Mouse (Mus musculus) liver, postnatal 0 days (tissue): ENCODE data around the gene Cmtr1. TPM values are rescaled to one million over a fixed set of nuclear protein-coding genes. Genes with fewer than 3 reads are reported as not detected.
A peak's percentile ranks its signal among the peaks of the same experiment; 100 is the strongest.

Experiments used
- ATAC-seq: fragments of 200-750 bp; cut with Nextera tagmentation; 2 replicates; pipeline ENCODE4 v1.8.0; 2017; ENCODE audit warnings: mild to moderate bottlenecking, moderate library complexity
- DNase-seq: peaks from one replicate; pipeline ENCODE4 v3.0.0-alpha.2; 2016
- H3K27ac ChIP-seq: fragments of 300-500 bp; sonication (generic); 2 replicates; pipeline ENCODE4 v1.5.1; 2014; ENCODE audit warnings: antibody characterized with exemption, moderate library complexity, mild to moderate bottlenecking, low read depth
- H3K27me3 ChIP-seq: fragments of 300-500 bp; sonication (generic); 2 replicates; pipeline ENCODE4 v1.6.1; 2014; ENCODE audit warnings: low read length, control low read depth, mixed read lengths; ENCODE audit not compliant: insufficient read depth
- H3K36me3 ChIP-seq: fragments of 300-500 bp; sonication (generic); replicated peaks from 2 replicates; pipeline ENCODE4 v1.6.1; 2014; ENCODE audit warnings: mild to moderate bottlenecking, control low read depth, low read length, moderate library complexity, mixed read lengths; ENCODE audit not compliant: insufficient read depth
- H3K4me1 ChIP-seq: fragments of 300-500 bp; sonication (generic); 2 replicates; pipeline ENCODE4 v1.6.1; 2014; ENCODE audit warnings: antibody characterized with exemption, mild to moderate bottlenecking, control low read depth; ENCODE audit not compliant: insufficient read depth
- H3K4me2 ChIP-seq: fragments of 300-500 bp; sonication (generic); 2 replicates; pipeline ENCODE4 v1.6.1; 2014; ENCODE audit warnings: low read depth, mild to moderate bottlenecking, low read length, moderate library complexity, mixed read lengths
- H3K4me3 ChIP-seq: fragments of 300-500 bp; sonication (generic); 2 replicates; pipeline ENCODE4 v1.5.1; 2014; ENCODE audit warnings: low read depth, low read length
- H3K9ac ChIP-seq: fragments of 300-500 bp; sonication (generic); replicated peaks from 2 replicates; pipeline ENCODE4 v1.6.1; 2014; ENCODE audit warnings: mild to moderate bottlenecking, moderate library complexity
- H3K9me3 ChIP-seq: fragments of 300-500 bp; sonication (generic); 2 replicates; pipeline ENCODE4 v1.6.1; 2016; ENCODE audit warnings: mild to moderate bottlenecking, control low read depth, low read length, mixed read lengths
- CTCF ChIP-seq: sonication (generic); IDR thresholded peaks from 2 replicates; pipeline ENCODE4 v1.5.1; 2016; ENCODE audit warnings: antibody characterized with exemption, low read depth
- EP300 ChIP-seq: IDR thresholded peaks from 2 replicates; pipeline ENCODE4 v1.6.1; 2016; ENCODE audit warnings: antibody characterized with exemption, low read depth, mild to moderate bottlenecking
- WGBS: fragments of 180-500 bp; shearing (Covaris S2); extraction: QIAGEN DNeasy Blood & Tissue Kit; methylation state at CpG from one replicate; pipeline ENCODE4 v1.1.7; 2014; ENCODE audit not compliant: insufficient replicate concordance; 5-methylcytosine and 5-hydroxymethylcytosine counted together
- polyA plus RNA-seq: library from polyadenylated mRNA; unstranded; fragments of >200 nt; fragmentation: Nextera tagmentation; extraction: Ambion mirVana; gene quantifications from 2 replicates; pipeline ENCODE4 v1.2.1, GENCODE M21; 2015

Cmtr1 gene
- polyA plus RNA-seq, 1 experiment from 2014 or later = 57.2 TPM

- TF ChIP-seq CTCF = no peak
- TF ChIP-seq EP300 = no peak
- H3K27me3 ChIP-seq = no peaks in the 10 kb centered on the region
- 52% methylated on average over 13 of the region's 13 CpGs for WGBS
- no peak overlapping the region for H3K9ac ChIP-seq
- H3K9me3 ChIP-seq = no peaks in the 10 kb centered on the region
- no peaks in the 10 kb centered on the region for H3K36me3 ChIP-seq
- H3K4me1 ChIP-seq = peaks cover 9% of the 10 kb centered on the region; the same call in 1 of the 2 replicates
- no peak overlapping the region for H3K4me2 ChIP-seq
- DNase-seq = peak; percentile 43
- ATAC-seq = peak; percentile 23; the same call in 1 of the 2 replicates
- H3K27ac ChIP-seq = no peak overlapping the region
- no peak overlapping the region for H3K4me3 ChIP-seq
These were observed 70.3 kb downstream of the Cmtr1 start for GRCm38 (mm10) chr17:29730510-29731265.

- TF ChIP-seq CTCF (no peak), EP300 (no peak)
- H3K4me3 ChIP-seq = no peak overlapping the region
- DNase-seq = no peak
These were observed 71.0 kb downstream of the Cmtr1 start for GRCm38 (mm10) chr17:29731266-29731952.

GRCm38 (mm10) chr17:29731953-29732325 is 71.5 kb downstream of the Cmtr1 start:
- whole genome bisulfite sequencing = 63% methylated on average over 6 of the region's 6 CpGs
- H3K4me2 ChIP-seq = no peak overlapping the region
- ATAC-seq (no peak), DNase-seq (no peak)
- no peaks in the 10 kb centered on the region for H3K27me3 ChIP-seq
- no peak overlapping the region for H3K4me3 ChIP-seq
- no peak overlapping the region for H3K27ac ChIP-seq
- H3K9me3 ChIP-seq = no peaks in the 10 kb centered on the region
- no peaks in the 10 kb centered on the region for H3K36me3 ChIP-seq
- no peak overlapping the region for H3K9ac ChIP-seq
- no peak for TF ChIP-seq EP300
- no peak for TF ChIP-seq CTCF
- H3K4me1 ChIP-seq = peaks cover 9% of the 10 kb centered on the region; the same call in 1 of the 2 replicates

More at GRCm38 (mm10) chr17:29731266-29731952, 71.0 kb downstream of the Cmtr1 start:
- no peaks in the 10 kb centered on the region for H3K9me3 ChIP-seq
- no peak overlapping the region for H3K9ac ChIP-seq
- H3K27ac ChIP-seq = no peak overlapping the region
- no peaks in the 10 kb centered on the region for H3K36me3 ChIP-seq
- no peaks in the 10 kb centered on the region for H3K27me3 ChIP-seq
- no peak overlapping the region for H3K4me2 ChIP-seq
- 70% methylated on average over 12 of the region's 12 CpGs for WGBS
- no peak for ATAC-seq
- H3K4me1 ChIP-seq = peaks cover 9% of the 10 kb centered on the region; the same call in 1 of the 2 replicates

- no peak for ATAC-seq
These were observed 72.1 kb downstream of the Cmtr1 start for GRCm38 (mm10) chr17:29732522-29732921.

GRCm38 (mm10) chr17:29736448-29737014 is 76.1 kb downstream of the Cmtr1 start:
- H3K4me2 ChIP-seq = no peak overlapping the region
- TF ChIP-seq EP300 (no peak), CTCF (no peak)
- no peak overlapping the region for H3K9ac ChIP-seq
- WGBS = 80% methylated on average over 15 of the region's 15 CpGs
- no peak overlapping the region for H3K4me3 ChIP-seq
- no peak for ATAC-seq
- no peaks in the 10 kb centered on the region for H3K36me3 ChIP-seq
- no peaks in the 10 kb centered on the region for H3K9me3 ChIP-seq
- H3K4me1 ChIP-seq = no peaks in the 10 kb centered on the region
- no peak overlapping the region for H3K27ac ChIP-seq
- no peaks in the 10 kb centered on the region for H3K27me3 ChIP-seq
- no peak for DNase-seq

More at GRCm38 (mm10) chr17:29732522-29732921, 72.1 kb downstream of the Cmtr1 start:
- Histone ChIP-seq H3K27me3 (no peaks in the 10 kb centered on the region), H3K27ac (no peak overlapping the region), H3K9me3 (no peaks in the 10 kb centered on the region), H3K4me1 (peaks cover 9% of the 10 kb centered on the region; the same call in 1 of the 2 replicates), H3K4me3 (no peak overlapping the region), H3K9ac (no peak overlapping the region), H3K36me3 (no peaks in the 10 kb centered on the region), H3K4me2 (no peak overlapping the region)
- 75% methylated on average over 2 of the region's 2 CpGs for WGBS
- TF ChIP-seq CTCF (no peak), EP300 (no peak)
- no peak for DNase-seq
